Mouse (Mus musculus): Measurements from ENCODE around the gene Ninj2. TPM values are rescaled to one million over a fixed set of nuclear protein-coding genes. Genes with fewer than 3 reads are reported as not detected.

Ninj2 gene
- polyA plus RNA-seq, 1 experiment from 2014 or later: not detected

- Histone ChIP-seq H3K9me3 (ENCODE audit: control insufficient read depth, low read length) (no peaks in the 10 kb centered on the region), H3K4me1 (ENCODE audit: control insufficient read depth, insufficient read depth, low read length) (no peaks in the 10 kb centered on the region), H3K36me3 (ENCODE audit: control insufficient read depth, insufficient read depth, low read length) (no peaks in the 10 kb centered on the region), H3K9ac (replicated peaks; ENCODE audit: low read depth, low read length) (no peak overlapping the region), H3K27ac (ENCODE audit: low read depth, low read length) (no peak overlapping the region), H3K27me3 (ENCODE audit: control insufficient read depth, insufficient read depth, low read length) (no peaks in the 10 kb centered on the region), H3K4me3 (ENCODE audit: low read depth, low read length) (no peak overlapping the region), H3K4me2 (ENCODE audit: low read depth, low read length) (no peak overlapping the region)
- no peak for ATAC-seq (ENCODE audit: low read depth)
- WGBS: 22% methylated on average over 5 of the region's 5 CpGs
Measured at GRCm38 (mm10) chr6:120193174-120193573, 100.0 kb downstream of the Ninj2 start.

DNA sequence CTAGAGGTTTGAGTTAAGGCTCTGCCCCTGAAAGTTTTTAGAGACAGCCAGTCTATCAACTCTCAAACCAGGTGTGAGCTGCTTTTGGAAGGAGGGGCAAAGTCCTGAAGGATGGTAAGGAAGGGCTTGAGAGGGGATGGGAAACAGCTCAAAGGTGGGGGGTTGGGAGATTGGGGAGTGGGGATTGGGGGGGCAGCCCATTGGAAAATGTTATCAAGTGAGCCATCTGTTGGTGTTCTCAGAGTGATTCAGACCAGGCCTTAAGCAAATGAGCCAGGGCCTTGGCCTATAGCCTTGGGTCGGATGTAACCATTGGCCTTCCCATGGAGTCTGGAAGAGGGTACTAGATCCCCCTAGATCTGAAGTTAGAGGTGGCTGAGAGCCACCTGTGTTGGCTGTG is 100.6 kb downstream of the Ninj2 start:
- no peak overlapping the region for H3K9ac ChIP-seq (replicated peaks; ENCODE audit: low read depth, low read length)
- WGBS: 70% methylated on average over 1 of the region's 1 CpGs
- no peaks in the 10 kb centered on the region for H3K4me1 ChIP-seq (ENCODE audit: control insufficient read depth, insufficient read depth, low read length)
- H3K4me3 ChIP-seq (ENCODE audit: low read depth, low read length): no peak overlapping the region
- H3K27ac ChIP-seq (ENCODE audit: low read depth, low read length): no peak overlapping the region
- no peaks in the 10 kb centered on the region for H3K27me3 ChIP-seq (ENCODE audit: control insufficient read depth, insufficient read depth, low read length)
- no peaks in the 10 kb centered on the region for H3K36me3 ChIP-seq (ENCODE audit: control insufficient read depth, insufficient read depth, low read length)
- no peak for ATAC-seq (ENCODE audit: low read depth)
- H3K9me3 ChIP-seq (ENCODE audit: control insufficient read depth, low read length): no peaks in the 10 kb centered on the region
- no peak overlapping the region for H3K4me2 ChIP-seq (ENCODE audit: low read depth, low read length)

DNA sequence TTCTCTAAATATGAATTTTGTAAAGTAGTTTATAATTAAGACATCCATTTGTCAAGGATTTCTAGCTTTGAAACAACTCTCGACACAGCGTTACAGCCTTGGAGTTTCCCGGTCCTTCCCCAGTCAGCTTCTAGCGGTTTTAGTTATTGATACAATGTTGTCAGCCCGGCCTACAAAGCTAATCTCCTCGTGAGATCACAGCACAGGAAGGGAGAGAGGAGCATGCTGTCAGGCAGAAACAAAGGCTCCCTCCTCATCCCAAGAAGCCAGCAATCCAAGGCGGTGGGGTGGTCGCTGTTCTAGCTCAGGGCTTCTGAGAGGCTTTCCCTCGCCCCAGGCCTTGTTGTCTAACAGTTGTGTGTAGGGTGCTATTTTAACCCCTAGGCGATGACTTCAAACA is 101.2 kb downstream of the Ninj2 start:
- Histone ChIP-seq H3K27me3 (ENCODE audit: control insufficient read depth, insufficient read depth, low read length) (no peaks in the 10 kb centered on the region), H3K27ac (ENCODE audit: low read depth, low read length) (no peak overlapping the region), H3K4me3 (ENCODE audit: low read depth, low read length) (no peak overlapping the region), H3K9me3 (ENCODE audit: control insufficient read depth, low read length) (no peaks in the 10 kb centered on the region), H3K36me3 (ENCODE audit: control insufficient read depth, insufficient read depth, low read length) (no peaks in the 10 kb centered on the region), H3K4me1 (ENCODE audit: control insufficient read depth, insufficient read depth, low read length) (no peaks in the 10 kb centered on the region), H3K4me2 (ENCODE audit: low read depth, low read length) (no peak overlapping the region), H3K9ac (replicated peaks; ENCODE audit: low read depth, low read length) (no peak overlapping the region)
- 56% methylated on average over 10 of the region's 10 CpGs for WGBS
- ATAC-seq (ENCODE audit: low read depth): no peak

- H3K4me2 ChIP-seq (ENCODE audit: low read depth, low read length): no peak overlapping the region
- 31% methylated on average over 7 of the region's 7 CpGs for WGBS
Measured at GRCm38 (mm10) chr6:120194963-120195362, 101.8 kb downstream of the Ninj2 start.

GRCm38 (mm10) chr6:120196837-120197236 is 103.7 kb downstream of the Ninj2 start:
- no peak for ATAC-seq (ENCODE audit: low read depth)

More at GRCm38 (mm10) chr6:120194963-120195362, 101.8 kb downstream of the Ninj2 start:
- H3K36me3 ChIP-seq (ENCODE audit: control insufficient read depth, insufficient read depth, low read length): no peaks in the 10 kb centered on the region
- no peak overlapping the region for H3K4me3 ChIP-seq (ENCODE audit: low read depth, low read length)
- H3K9ac ChIP-seq (replicated peaks; ENCODE audit: low read depth, low read length): no peak overlapping the region
- H3K27ac ChIP-seq (ENCODE audit: low read depth, low read length): no peak overlapping the region
- H3K4me1 ChIP-seq (ENCODE audit: control insufficient read depth, insufficient read depth, low read length): no peaks in the 10 kb centered on the region
- ATAC-seq (ENCODE audit: low read depth): no peak
- H3K27me3 ChIP-seq (ENCODE audit: control insufficient read depth, insufficient read depth, low read length): no peaks in the 10 kb centered on the region
- no peaks in the 10 kb centered on the region for H3K9me3 ChIP-seq (ENCODE audit: control insufficient read depth, low read length)

GRCm38 (mm10) chr6:120197964-120198363 is 104.8 kb downstream of the Ninj2 start:
- WGBS: 36% methylated on average over 9 of the region's 9 CpGs
- peak; percentile 18; the same call in 1 of the 2 replicates for ATAC-seq (ENCODE audit: low read depth)
- no peak overlapping the region for H3K4me2 ChIP-seq (ENCODE audit: low read depth, low read length)

More at GRCm38 (mm10) chr6:120196837-120197236, 103.7 kb downstream of the Ninj2 start:
- H3K27ac ChIP-seq (ENCODE audit: low read depth, low read length): no peak overlapping the region
- H3K4me2 ChIP-seq (ENCODE audit: low read depth, low read length): no peak overlapping the region
- H3K4me1 ChIP-seq (ENCODE audit: control insufficient read depth, insufficient read depth, low read length): no peaks in the 10 kb centered on the region
- H3K36me3 ChIP-seq (ENCODE audit: control insufficient read depth, insufficient read depth, low read length): no peaks in the 10 kb centered on the region
- H3K9me3 ChIP-seq (ENCODE audit: control insufficient read depth, low read length): no peaks in the 10 kb centered on the region
- 40% methylated on average over 2 of the region's 2 CpGs for WGBS
- H3K27me3 ChIP-seq (ENCODE audit: control insufficient read depth, insufficient read depth, low read length): no peaks in the 10 kb centered on the region
- no peak overlapping the region for H3K4me3 ChIP-seq (ENCODE audit: low read depth, low read length)
- H3K9ac ChIP-seq (replicated peaks; ENCODE audit: low read depth, low read length): no peak overlapping the region

GRCm38 (mm10) chr6:120199638-120200394 is 106.7 kb downstream of the Ninj2 start:
- no peaks in the 10 kb centered on the region for H3K9me3 ChIP-seq (ENCODE audit: control insufficient read depth, low read length)
- no peak overlapping the region for H3K4me3 ChIP-seq (ENCODE audit: low read depth, low read length)
- H3K4me1 ChIP-seq (ENCODE audit: control insufficient read depth, insufficient read depth, low read length): 0 out of 2 replicates have a peak, but pooled peaks cover 9% of the 10 kb centered on the region
- no peaks in the 10 kb centered on the region for H3K36me3 ChIP-seq (ENCODE audit: control insufficient read depth, insufficient read depth, low read length)
- 19% methylated on average over 10 of the region's 10 CpGs for WGBS
- no peaks in the 10 kb centered on the region for H3K27me3 ChIP-seq (ENCODE audit: control insufficient read depth, insufficient read depth, low read length)
- H3K27ac ChIP-seq (ENCODE audit: low read depth, low read length): no peak overlapping the region
- ATAC-seq (ENCODE audit: low read depth): no peak
- no peak overlapping the region for H3K9ac ChIP-seq (replicated peaks; ENCODE audit: low read depth, low read length)
- no peak overlapping the region for H3K4me2 ChIP-seq (ENCODE audit: low read depth, low read length)

More at GRCm38 (mm10) chr6:120197964-120198363, 104.8 kb downstream of the Ninj2 start:
- H3K36me3 ChIP-seq (ENCODE audit: control insufficient read depth, insufficient read depth, low read length): no peaks in the 10 kb centered on the region
- no peaks in the 10 kb centered on the region for H3K9me3 ChIP-seq (ENCODE audit: control insufficient read depth, low read length)
- H3K9ac ChIP-seq (replicated peaks; ENCODE audit: low read depth, low read length): no peak overlapping the region
- no peak overlapping the region for H3K4me3 ChIP-seq (ENCODE audit: low read depth, low read length)
- no peaks in the 10 kb centered on the region for H3K27me3 ChIP-seq (ENCODE audit: control insufficient read depth, insufficient read depth, low read length)
- no peak overlapping the region for H3K27ac ChIP-seq (ENCODE audit: low read depth, low read length)
- 0 out of 2 replicates have a peak, but pooled peaks cover 7% of the 10 kb centered on the region for H3K4me1 ChIP-seq (ENCODE audit: control insufficient read depth, insufficient read depth, low read length)

DNA sequence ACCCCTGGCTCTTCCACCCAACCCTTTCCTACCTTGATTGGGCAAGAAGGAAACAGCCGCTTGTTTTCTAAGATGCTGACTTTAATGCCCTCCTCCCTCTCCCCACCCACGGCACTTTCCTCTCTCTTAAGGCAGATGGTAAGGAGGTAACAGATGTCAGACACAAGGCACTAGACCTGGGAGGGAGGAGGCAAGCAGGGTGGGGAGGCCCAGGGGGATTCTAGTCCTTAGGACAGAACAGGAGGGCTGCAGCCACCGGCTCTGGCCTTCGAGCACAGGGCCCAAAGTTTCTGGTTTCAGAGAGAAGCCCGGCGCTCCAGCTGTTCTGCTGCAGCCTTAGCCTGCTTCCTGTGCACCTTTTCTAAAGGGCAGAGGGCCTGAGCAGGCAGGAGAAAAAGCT is 108.8 kb downstream of the Ninj2 start:
- H3K9ac ChIP-seq (replicated peaks; ENCODE audit: low read depth, low read length): no peak overlapping the region
- H3K9me3 ChIP-seq (ENCODE audit: control insufficient read depth, low read length): no peaks in the 10 kb centered on the region
- no peak overlapping the region for H3K4me3 ChIP-seq (ENCODE audit: low read depth, low read length)
- ATAC-seq (ENCODE audit: low read depth): 0 out of 2 replicates have a peak, but pooled peaks have one; percentile 26
- H3K36me3 ChIP-seq (ENCODE audit: control insufficient read depth, insufficient read depth, low read length): no peaks in the 10 kb centered on the region
- WGBS: 56% methylated on average over 6 of the region's 6 CpGs
- no peaks in the 10 kb centered on the region for H3K27me3 ChIP-seq (ENCODE audit: control insufficient read depth, insufficient read depth, low read length)
- H3K4me1 ChIP-seq (ENCODE audit: control insufficient read depth, insufficient read depth, low read length): 0 out of 2 replicates have a peak, but pooled peaks cover 9% of the 10 kb centered on the region
- H3K4me2 ChIP-seq (ENCODE audit: low read depth, low read length): no peak overlapping the region
- H3K27ac ChIP-seq (ENCODE audit: low read depth, low read length): 0 out of 2 replicates have a peak overlapping the region, but pooled peaks have one; percentile 10

GRCm38 (mm10) chr6:120202406-120202805 is 109.3 kb downstream of the Ninj2 start:
- Histone ChIP-seq H3K4me3 (ENCODE audit: low read depth, low read length) (no peak overlapping the region), H3K9ac (replicated peaks; ENCODE audit: low read depth, low read length) (no peak overlapping the region), H3K36me3 (ENCODE audit: control insufficient read depth, insufficient read depth, low read length) (no peaks in the 10 kb centered on the region), H3K4me2 (ENCODE audit: low read depth, low read length) (no peak overlapping the region), H3K4me1 (ENCODE audit: control insufficient read depth, insufficient read depth, low read length) (0 out of 2 replicates have a peak, but pooled peaks cover 9% of the 10 kb centered on the region), H3K9me3 (ENCODE audit: control insufficient read depth, low read length) (no peaks in the 10 kb centered on the region), H3K27me3 (ENCODE audit: control insufficient read depth, insufficient read depth, low read length) (no peaks in the 10 kb centered on the region), H3K27ac (ENCODE audit: low read depth, low read length) (0 out of 2 replicates have a peak overlapping the region, but pooled peaks have one; percentile 10)
- 37% methylated on average over 8 of the region's 8 CpGs for WGBS
- ATAC-seq (ENCODE audit: low read depth): peak; percentile 55

All from neural tube, embryonic 14.5 days (tissue).